Mouse (Mus musculus): Measurements from ENCODE around the gene Ypel5.

Gene Ypel5

DNA sequence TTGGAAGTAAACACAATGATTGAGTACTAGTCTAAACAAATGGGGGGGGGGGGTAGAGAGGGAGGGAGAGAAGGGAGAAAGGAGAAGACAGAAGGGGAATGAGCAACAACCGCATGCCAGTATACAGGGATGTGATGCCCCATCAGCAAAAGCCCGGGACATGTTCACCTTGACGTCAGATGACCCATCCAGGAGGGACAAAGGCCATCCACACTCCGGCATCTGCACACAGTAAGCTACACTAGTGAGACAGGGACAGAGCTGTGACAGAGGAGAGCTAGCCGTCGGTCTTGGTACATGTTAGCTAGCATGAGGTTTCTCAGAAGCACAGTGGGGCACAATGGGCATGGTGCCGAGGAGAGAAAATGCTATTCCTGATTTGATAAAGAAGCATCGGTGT is 7.6 kb upstream of the Ypel5 start:
- POLR2A ChIA-PET, result interaction anchor here in 1 of 4 experiments (0.7 kb wide), 1 partner anchor 9 kb away, joined by 3 read pairs; no protein-coding TSS in a partner anchor
- CTCF ChIA-PET, result no interaction called here

DNA sequence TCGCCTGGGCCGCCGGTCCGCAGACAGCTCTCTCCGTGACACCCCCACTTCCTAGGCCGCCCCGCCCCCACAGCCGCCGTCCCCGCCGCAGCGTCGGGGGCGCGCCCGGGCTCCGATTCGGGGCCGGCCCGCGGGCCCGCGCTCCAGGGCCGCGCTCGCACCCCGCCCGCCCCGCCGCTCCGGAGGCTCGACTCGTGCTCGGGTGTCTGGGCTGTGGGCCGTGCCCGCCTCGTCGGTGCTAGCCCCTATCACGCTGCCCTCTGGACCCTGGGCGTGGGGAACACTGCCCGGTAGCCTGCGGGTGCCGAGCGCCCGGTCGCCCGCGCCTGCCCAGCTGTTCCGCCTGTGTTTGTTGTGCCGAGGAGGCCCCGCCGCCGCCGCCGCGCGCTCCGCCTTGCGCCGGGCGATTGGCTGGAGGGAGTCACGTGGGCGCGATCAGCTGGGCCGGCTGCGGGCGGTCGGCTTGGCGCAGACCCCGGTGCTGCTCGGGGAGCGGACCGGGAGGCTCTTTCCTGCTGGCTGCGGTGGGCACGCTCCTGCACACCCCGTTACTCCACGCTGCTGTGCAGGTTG is 973 bp downstream of the Ypel5 start:
- ChIA-PET POLR2A (interaction anchor here (0.6 to 2.1 kb wide), 14 partner anchors 9 to 636 kb away, joined by 3 to 9 read pairs (median 4); partner anchors contain the start of gene Lbh (in 2 of the 4)), CTCF (interaction anchor here in 1 of 4 experiments (1.3 kb wide), 1 partner anchor 17 kb away, joined by 4 read pairs; no protein-coding TSS in a partner anchor)

GRCm38 (mm10) chr17:72837824-72838474 is 1.7 kb downstream of the Ypel5 start:
- POLR2A ChIA-PET, result interaction anchor here in 3 of 4 experiments (0.7 to 2.1 kb wide), 6 partner anchors 8 to 407 kb away, joined by 3 to 9 read pairs (median 4); partner anchors contain the start of gene Lbh (in 2 of the 3)

DNA sequence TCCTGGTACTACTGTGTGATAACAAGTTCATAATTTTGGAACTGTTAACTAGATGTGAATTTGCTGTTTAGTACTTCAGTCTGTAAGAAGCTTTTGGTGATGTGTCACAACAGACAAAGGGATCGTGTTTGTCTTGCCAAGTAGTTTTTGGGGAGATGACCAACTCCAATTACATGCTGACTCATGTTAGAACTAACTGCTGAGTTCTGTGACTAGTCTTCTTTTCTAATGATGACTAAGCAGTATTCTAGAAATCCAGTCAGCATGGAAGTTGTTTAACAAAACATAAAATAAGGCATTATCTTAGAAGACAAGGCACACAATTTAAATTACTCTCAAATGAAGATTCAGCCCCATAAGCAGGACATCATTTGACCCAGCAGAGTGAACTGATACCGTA is 2.7 kb downstream of the Ypel5 start:
- CTCF ChIA-PET, result no interaction called here
- POLR2A ChIA-PET, result interaction anchor here in 2 of 4 experiments (1.0 to 2.2 kb wide), 3 partner anchors 9 to 17 kb away, joined by 3 to 8 read pairs (median 4); no protein-coding TSS in a partner anchor

More at GRCm38 (mm10) chr17:72837824-72838474, 1.7 kb downstream of the Ypel5 start:
- CTCF ChIA-PET, result interaction anchor here in 1 of 4 experiments (1.3 kb wide), 1 partner anchor 17 kb away, joined by 4 read pairs; no protein-coding TSS in a partner anchor

- ChIA-PET POLR2A (interaction anchor here in 1 of 4 experiments (1.2 kb wide), 1 partner anchor 418 kb away, joined by 5 read pairs; no protein-coding TSS in a partner anchor), CTCF (no interaction called here)
Measured at GRCm38 (mm10) chr17:72844393-72844792, 8.1 kb downstream of the Ypel5 start.

DNA sequence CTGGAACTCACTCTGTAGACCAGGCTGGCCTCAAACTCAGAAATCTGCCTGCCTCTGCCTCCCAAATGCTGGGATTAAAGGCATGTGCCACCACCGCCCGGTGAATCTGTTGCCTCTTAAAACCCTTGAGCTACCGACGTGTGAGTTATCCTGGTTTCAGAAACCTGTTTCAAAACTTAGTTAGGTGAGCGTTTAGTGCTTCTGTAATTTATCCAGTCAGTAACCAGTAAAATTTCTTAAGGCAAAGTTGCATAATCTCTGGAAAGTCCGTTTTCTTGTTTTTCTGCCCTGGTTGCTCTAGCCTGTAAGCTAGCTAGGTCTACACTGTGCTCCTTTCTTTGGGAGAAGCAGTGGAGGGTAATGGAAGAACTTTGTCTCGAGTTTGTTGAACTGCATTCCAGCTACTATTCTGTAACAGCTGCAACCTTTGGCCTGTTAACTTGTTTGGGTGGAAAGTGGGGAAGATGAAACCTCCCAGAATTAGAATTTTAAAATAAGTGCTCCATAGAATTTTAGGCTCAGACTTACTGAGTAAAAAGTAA is 8.8 kb downstream of the Ypel5 start:
- ChIA-PET CTCF (no interaction called here), POLR2A (interaction anchor here in 1 of 4 experiments (1.2 kb wide), 1 partner anchor 417 kb away, joined by 5 read pairs; no protein-coding TSS in a partner anchor)

- CTCF ChIA-PET, result no interaction called here
- POLR2A ChIA-PET, result interaction anchor here in 1 of 4 experiments (1.2 to 2.2 kb wide), 2 partner anchors 9 to 417 kb away, joined by 5 to 9 read pairs; partner anchors contain the start of gene Ypel5
Measured at GRCm38 (mm10) chr17:72845521-72845920, 9.3 kb downstream of the Ypel5 start.

DNA sequence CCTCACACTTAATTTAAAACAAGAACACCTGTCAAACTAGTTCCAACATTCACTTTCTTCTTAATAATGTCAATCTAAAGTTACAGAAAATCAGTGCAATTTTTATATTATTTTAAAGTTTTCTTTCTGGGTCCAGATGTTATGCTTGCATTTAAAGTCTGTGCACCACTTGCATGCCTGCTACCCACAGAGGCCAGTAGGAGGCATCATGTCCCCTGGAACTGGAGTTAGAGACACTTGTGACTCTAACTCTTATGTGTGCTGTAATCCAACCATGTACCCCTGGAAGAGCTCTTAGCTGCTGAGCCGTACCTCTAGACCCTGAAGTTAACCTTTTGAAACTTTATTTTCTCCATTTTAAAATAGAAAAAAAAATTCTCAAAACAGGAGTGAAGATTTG is 19.0 kb downstream of the Ypel5 start:
- CTCF ChIA-PET, result interaction anchor here in 1 of 4 experiments (0.6 to 1.1 kb wide), 2 partner anchors 154 to 345 kb away, joined by 3 to 4 read pairs; no protein-coding TSS in a partner anchor
- POLR2A ChIA-PET, result interaction anchor here in 3 of 4 experiments (0.7 to 1.5 kb wide), 5 partner anchors 13 to 349 kb away, joined by 3 to 4 read pairs (median 3); partner anchors contain the start of genes Lbh (in 1 of the 3) and Ypel5 (in 1 of the 3)

DNA sequence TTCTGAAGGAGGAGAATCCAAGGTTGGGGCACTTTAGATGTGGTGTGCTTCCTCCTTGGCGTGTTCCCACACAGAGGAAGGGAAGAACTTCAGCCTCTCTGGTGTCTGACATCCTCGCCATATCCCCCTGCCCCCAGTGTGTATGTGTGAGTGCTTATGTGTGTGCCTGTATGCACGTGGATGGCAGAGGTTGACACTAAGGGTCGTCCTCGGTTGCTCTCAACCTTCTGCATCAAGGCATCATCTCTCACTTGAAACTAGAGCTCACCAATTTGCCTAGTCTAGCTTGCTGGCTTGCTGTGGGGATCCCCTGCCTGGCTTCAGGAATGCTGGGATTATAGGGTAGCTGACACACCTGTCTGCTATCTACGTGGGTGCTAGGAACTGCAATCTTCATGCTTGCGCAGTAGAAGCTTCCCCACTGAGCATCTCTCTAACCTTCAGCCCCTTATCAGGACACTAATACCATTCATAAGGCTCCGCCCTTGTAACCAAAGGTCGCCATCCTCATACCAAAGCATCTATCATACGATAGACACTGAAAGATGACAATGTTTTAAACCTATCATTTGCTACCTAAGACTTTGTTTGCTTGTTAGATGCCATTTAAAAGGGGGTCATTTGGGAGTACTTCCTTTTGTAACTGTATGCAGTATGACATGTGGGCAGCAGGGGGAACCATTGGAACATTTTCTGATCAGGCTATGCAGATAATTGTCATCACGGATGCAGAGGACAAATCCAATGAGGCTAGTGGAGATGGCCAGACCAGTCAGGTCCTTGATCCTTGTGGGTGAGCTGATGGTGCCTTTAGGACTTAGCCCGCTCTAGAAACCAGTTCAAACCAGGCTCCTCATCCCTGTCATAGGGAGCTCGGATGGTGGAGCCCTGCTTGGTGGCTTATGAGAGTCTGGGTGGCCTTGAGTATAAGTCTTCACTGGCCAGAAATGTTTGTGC is 21.7 kb downstream of the Ypel5 start:
- ChIA-PET POLR2A (interaction anchor here in 2 of 4 experiments (0.5 to 1.4 kb wide), 3 partner anchors 10 to 1405 kb away, joined by 3 read pairs; no protein-coding TSS in a partner anchor), CTCF (interaction anchor here in 2 of 4 experiments (0.6 to 1.4 kb wide), 3 partner anchors 77 to 438 kb away, joined by 3 to 5 read pairs (median 3); no protein-coding TSS in a partner anchor)

DNA sequence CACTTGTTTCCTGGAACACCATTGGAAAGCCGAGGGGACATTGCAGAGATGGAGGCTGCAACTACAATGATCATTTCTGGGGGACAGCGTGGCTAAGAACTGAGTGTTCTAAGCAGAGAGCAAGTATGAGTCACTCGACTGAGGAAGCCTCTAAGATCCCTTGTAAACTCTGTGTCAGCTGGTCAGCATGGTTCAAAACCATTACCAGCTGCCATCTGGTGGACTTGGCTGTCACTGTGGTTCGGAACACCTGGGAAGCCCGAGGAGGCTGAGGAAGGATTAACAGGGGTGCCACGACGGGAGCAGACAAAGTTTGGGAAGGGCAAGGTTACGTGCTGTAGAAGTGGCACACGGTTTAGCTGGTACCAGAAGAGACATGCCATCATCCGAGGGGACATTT is 27.0 kb downstream of the Ypel5 start:
- POLR2A ChIA-PET, result no interaction called here
- CTCF ChIA-PET, result interaction anchor here in 2 of 4 experiments (0.7 to 1.1 kb wide), 2 partner anchors 36 to 239 kb away, joined by 3 read pairs; no protein-coding TSS in a partner anchor

GRCm38 (mm10) chr17:72866624-72867245 is 30.5 kb downstream of the Ypel5 start:
- CTCF ChIA-PET, result no interaction called here
- POLR2A ChIA-PET, result no interaction called here

GRCm38 (mm10) chr17:72868181-72868580 is 31.9 kb downstream of the Ypel5 start:
- ChIA-PET CTCF (no interaction called here), POLR2A (no interaction called here)

GRCm38 (mm10) chr17:72878979-72879378 is 42.7 kb downstream of the Ypel5 start:
- POLR2A ChIA-PET, result interaction anchor here in 2 of 4 experiments (1.1 to 1.6 kb wide), 5 partner anchors 11 to 42 kb away, joined by 3 to 6 read pairs (median 3); partner anchors contain the start of genes Lbh (in 1 of the 2) and Ypel5 (in 1 of the 2)
- CTCF ChIA-PET, result interaction anchor here in 1 of 4 experiments (0.5 to 0.6 kb wide), 2 partner anchors 234 to 1809 kb away, joined by 3 to 7 read pairs; no protein-coding TSS in a partner anchor

GRCm38 (mm10) chr17:72880156-72880555 is 43.9 kb downstream of the Ypel5 start:
- POLR2A ChIA-PET, result interaction anchor here in 2 of 4 experiments (1.4 to 1.6 kb wide), 4 partner anchors 9 to 43 kb away, joined by 3 to 6 read pairs (median 4); partner anchors contain the start of genes Lbh (in 1 of the 2) and Ypel5 (in 1 of the 2)
- CTCF ChIA-PET, result no interaction called here

DNA sequence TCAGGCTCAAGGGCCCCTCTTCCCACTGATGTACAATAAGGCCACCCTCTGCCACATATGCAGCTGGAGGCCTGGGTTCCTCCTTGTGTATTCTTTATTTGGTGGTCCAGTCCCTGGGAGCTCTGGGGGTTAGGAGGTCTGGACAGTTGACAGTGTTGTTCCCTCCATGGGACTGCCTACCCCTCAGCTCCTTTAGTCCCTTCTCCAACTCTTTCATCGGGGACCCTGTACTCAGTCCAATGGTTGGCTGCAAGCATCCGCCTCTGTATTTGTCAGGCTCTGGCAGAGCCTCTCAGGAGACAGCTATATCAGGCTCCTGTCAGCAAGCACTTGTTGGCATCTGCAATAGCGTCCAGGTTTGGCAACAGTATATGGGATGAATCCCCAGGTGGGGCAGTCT is 44.8 kb downstream of the Ypel5 start:
- CTCF ChIA-PET, result interaction anchor here in 1 of 4 experiments (1.5 kb wide), 1 partner anchor 128 kb away, joined by 6 read pairs; no protein-coding TSS in a partner anchor
- POLR2A ChIA-PET, result interaction anchor here (1.0 to 1.9 kb wide), 5 partner anchors 9 to 38 kb away, joined by 3 to 7 read pairs (median 4); partner anchors contain the start of gene Lbh (in 1 of the 4)

DNA sequence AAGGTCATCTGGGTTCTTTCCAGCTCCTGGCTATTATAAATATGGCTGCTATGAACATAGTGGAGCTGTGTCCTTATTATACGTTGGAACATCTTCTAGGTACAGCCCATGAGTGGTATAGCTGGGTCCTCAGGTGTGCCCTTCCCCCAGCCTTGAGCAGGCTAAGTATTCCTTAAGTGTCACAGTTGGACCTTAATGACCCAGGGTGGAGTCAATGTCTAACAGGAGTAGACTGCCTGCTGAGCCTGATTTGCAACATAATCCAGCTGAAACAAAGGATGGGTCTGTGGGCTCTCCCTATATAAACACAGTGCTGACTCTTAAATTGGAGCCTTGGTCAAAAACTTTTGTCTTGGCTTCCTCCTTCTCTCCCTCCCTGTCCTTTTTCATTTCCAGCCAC is 45.6 kb downstream of the Ypel5 start:
- CTCF ChIA-PET, result interaction anchor here in 2 of 4 experiments (0.7 to 1.5 kb wide), 2 partner anchors 127 to 686 kb away, joined by 4 to 6 read pairs; no protein-coding TSS in a partner anchor
- POLR2A ChIA-PET, result interaction anchor here (0.8 to 1.9 kb wide), 8 partner anchors 10 to 226 kb away, joined by 3 to 7 read pairs (median 4); partner anchors contain the start of genes Lbh (in 1 of the 4), Lclat1 (in 1 of the 4) and Ypel5 (in 1 of the 4)

Measured in embryonic stem cell, embryonic (primary cell).